Mouse (Mus musculus): ENCODE data around the gene Pcbd2. TPM values are rescaled to one million over a fixed set of nuclear protein-coding genes. Genes with fewer than 3 reads are reported as not detected.

The Pcbd2 gene
- polyA plus RNA-seq, 1 experiment from 2014 or later = 24.5 TPM

DNA sequence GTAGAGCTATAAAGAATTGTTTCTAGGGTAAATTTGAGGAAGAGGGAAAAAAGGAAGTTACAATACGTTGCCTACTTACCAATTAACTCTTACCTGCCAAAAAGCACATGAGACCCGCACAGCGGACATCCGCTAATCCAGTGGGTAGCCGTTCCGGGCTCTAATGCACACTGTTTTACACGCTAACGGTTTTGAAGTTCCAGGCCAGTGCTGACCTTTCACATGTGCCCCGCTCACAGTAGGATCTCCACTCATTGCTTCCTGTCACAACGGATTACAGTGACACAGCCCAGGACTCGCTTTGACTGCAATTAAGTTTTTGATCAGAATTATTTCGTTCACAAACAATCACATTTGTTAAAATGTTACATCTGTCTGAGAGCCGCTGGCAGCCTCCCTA is 27.2 kb downstream of the Pcbd2 start:
- Histone ChIP-seq H3K9ac (no peak overlapping the region), H3K4me1 (no peaks in the 10 kb centered on the region), H3K27ac (no peak overlapping the region), H3K9me3 (replicated peaks) (no peaks in the 10 kb centered on the region), H3K4me2 (no peak overlapping the region), H3K4me3 (no peak overlapping the region), H3K27me3 (no peaks in the 10 kb centered on the region), H3K36me3 (ENCODE audit: poor library complexity, severe bottlenecking) (no peaks in the 10 kb centered on the region)
- no peak for ATAC-seq
- 83% methylated on average over 13 of the region's 13 CpGs for WGBS

DNA sequence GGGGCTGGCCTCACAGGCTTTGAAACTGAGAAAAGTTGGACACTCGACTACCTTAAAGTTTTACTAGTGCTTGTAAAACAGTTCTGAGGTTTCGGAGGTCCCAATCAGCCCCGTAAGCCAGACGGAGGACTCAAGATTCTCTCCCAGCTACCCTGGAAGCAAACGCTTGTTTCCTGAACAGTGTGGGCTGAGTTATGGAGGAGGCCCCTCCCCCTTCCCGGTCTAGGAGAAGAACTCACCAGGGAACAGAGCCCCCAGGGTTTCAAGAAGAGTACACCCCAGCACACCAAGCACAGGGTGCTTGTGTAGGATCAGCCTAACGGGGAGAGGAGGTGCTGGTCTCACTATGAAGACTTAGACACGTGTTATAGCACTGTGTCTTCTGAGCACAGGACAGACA is 29.6 kb downstream of the Pcbd2 start:
- H3K9ac ChIP-seq = no peak overlapping the region
- H3K4me3 ChIP-seq = no peak overlapping the region
- no peaks in the 10 kb centered on the region for H3K36me3 ChIP-seq (ENCODE audit: poor library complexity, severe bottlenecking)
- H3K27ac ChIP-seq = no peak overlapping the region
- H3K9me3 ChIP-seq (replicated peaks) = no peaks in the 10 kb centered on the region
- 38% methylated on average over 8 of the region's 8 CpGs for WGBS
- no peak overlapping the region for H3K4me2 ChIP-seq
- H3K27me3 ChIP-seq = no peaks in the 10 kb centered on the region
- H3K4me1 ChIP-seq = no peaks in the 10 kb centered on the region
- no peak for ATAC-seq

DNA sequence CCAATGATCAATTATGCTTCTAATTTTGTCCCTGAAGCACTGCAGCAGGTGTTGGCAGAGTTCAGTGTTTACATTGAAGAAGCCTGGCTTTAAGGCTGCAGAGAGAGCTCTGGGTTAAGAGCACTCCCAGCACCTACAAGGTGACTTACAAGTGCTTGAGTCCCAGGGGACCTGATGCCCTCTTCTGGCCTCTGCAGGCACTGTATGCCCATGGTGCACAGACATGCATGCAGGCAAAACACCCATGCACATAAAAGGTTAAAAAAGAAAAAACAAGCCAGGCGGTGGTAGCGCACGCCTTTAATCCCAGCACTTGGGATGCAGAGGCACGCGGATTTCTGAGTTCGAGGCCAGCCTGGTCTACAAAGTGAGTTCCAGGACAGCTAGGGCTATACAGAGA is 30.5 kb downstream of the Pcbd2 start:
- Histone ChIP-seq H3K27ac (no peak overlapping the region), H3K4me3 (no peak overlapping the region), H3K27me3 (no peaks in the 10 kb centered on the region), H3K4me1 (no peaks in the 10 kb centered on the region), H3K9ac (no peak overlapping the region), H3K4me2 (no peak overlapping the region), H3K36me3 (ENCODE audit: poor library complexity, severe bottlenecking) (no peaks in the 10 kb centered on the region), H3K9me3 (replicated peaks) (no peaks in the 10 kb centered on the region)
- ATAC-seq = no peak
- 88% methylated on average over 6 of the region's 6 CpGs for WGBS

DNA sequence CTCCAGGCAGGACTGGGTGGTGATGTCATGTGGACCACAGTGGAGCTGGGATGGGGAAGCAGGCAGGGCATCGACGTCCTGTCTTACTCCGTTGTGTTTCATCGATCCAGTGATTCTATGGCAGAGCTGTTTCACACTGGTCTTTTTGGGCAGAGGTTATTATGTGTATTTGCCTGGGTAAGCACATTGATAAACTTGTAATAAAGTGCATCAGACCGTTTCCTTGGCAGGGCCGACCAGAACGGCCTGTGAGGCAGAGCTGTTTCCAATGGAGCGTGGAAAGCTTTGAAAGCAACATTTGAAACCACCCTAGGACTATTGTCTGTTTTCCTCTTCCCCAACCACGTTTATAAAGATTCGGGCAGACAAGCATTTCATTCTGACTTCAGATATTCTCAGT is 33.4 kb downstream of the Pcbd2 start:
- no peaks in the 10 kb centered on the region for H3K9me3 ChIP-seq (replicated peaks)
- WGBS = 34% methylated on average over 10 of the region's 10 CpGs
- H3K27me3 ChIP-seq = no peaks in the 10 kb centered on the region
- no peak overlapping the region for H3K27ac ChIP-seq
- no peaks in the 10 kb centered on the region for H3K4me1 ChIP-seq
- H3K4me3 ChIP-seq = no peak overlapping the region
- H3K36me3 ChIP-seq (ENCODE audit: poor library complexity, severe bottlenecking) = no peaks in the 10 kb centered on the region
- no peak for ATAC-seq
- H3K4me2 ChIP-seq = no peak overlapping the region
- no peak overlapping the region for H3K9ac ChIP-seq

DNA sequence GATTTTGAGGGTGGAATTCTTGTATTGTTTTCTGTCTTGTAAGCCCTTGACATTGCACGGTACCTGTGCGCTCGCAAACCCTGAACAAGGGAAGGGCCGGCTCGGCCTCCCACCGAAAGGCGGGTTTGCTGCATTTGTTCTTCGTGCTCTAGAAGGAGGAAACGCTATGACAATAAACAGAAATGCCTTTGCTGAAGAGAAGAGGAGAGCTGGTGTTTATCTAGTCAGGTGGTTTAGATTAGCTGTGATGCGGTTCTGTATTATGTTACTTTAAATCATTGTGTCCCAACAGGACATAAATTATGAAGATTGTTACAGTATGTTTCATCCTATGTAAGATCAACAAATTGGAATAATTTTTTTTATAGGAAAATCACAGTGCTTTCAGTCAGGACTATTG is 34.3 kb downstream of the Pcbd2 start:
- no peak overlapping the region for H3K9ac ChIP-seq
- no peaks in the 10 kb centered on the region for H3K36me3 ChIP-seq (ENCODE audit: poor library complexity, severe bottlenecking)
- H3K4me2 ChIP-seq = no peak overlapping the region
- 84% methylated on average over 10 of the region's 10 CpGs for WGBS
- H3K27ac ChIP-seq = no peak overlapping the region
- H3K9me3 ChIP-seq (replicated peaks) = no peaks in the 10 kb centered on the region
- H3K4me1 ChIP-seq = no peaks in the 10 kb centered on the region
- H3K27me3 ChIP-seq = no peaks in the 10 kb centered on the region
- no peak overlapping the region for H3K4me3 ChIP-seq
- ATAC-seq = no peak

DNA sequence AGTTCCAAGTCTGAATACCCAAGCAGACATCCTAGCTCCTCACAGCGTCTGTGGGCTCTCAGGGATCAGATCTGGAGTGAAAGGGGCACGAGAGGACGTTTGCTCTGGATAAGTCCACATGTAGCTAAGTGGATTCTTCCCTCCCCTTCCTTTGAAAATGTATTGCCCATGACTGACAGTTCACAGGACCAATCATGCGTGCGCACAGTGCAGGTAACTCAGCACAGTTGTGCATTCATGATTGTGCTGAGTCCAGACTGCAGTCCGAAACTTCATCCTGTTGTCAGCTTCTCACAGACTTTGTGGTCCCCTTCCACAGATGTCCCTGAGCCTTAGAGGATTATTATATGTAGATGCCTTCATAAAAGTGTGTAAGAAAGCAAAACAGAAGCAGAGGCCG is 47.2 kb downstream of the Pcbd2 start:
- Histone ChIP-seq H3K9ac (no peak overlapping the region), H3K27ac (no peak overlapping the region), H3K4me2 (no peak overlapping the region), H3K4me1 (no peaks in the 10 kb centered on the region), H3K27me3 (no peaks in the 10 kb centered on the region), H3K9me3 (replicated peaks) (no peaks in the 10 kb centered on the region), H3K36me3 (ENCODE audit: poor library complexity, severe bottlenecking) (no peaks in the 10 kb centered on the region), H3K4me3 (no peak overlapping the region)
- ATAC-seq = no peak
- 90% methylated on average over 7 of the region's 7 CpGs for WGBS

DNA sequence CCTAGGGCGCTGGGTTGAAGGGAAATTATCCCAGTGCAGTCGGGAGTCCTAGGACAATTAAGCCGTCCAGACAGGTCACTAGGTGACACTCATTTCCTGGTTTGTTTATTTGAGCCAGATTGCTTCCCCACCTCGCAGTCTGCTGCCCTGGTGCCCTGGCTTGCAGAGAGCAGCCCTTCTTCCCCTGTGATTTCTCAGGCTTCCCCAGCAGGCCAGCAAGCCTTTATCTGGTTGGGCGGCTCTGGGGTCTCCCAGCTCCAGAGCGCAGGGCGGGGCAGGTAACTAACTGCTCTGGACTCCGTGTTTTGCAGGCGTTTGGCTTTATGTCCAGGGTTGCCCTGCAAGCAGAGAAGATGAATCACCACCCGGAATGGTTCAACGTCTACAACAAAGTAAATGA is 47.9 kb downstream of the Pcbd2 start:
- Histone ChIP-seq H3K4me2 (no peak overlapping the region), H3K36me3 (ENCODE audit: poor library complexity, severe bottlenecking) (no peaks in the 10 kb centered on the region), H3K9me3 (replicated peaks) (no peaks in the 10 kb centered on the region), H3K4me1 (no peaks in the 10 kb centered on the region), H3K4me3 (no peak overlapping the region), H3K27ac (no peak overlapping the region), H3K27me3 (no peaks in the 10 kb centered on the region), H3K9ac (no peak overlapping the region)
- ATAC-seq = no peak
- 78% methylated on average over 11 of the region's 11 CpGs for WGBS

DNA sequence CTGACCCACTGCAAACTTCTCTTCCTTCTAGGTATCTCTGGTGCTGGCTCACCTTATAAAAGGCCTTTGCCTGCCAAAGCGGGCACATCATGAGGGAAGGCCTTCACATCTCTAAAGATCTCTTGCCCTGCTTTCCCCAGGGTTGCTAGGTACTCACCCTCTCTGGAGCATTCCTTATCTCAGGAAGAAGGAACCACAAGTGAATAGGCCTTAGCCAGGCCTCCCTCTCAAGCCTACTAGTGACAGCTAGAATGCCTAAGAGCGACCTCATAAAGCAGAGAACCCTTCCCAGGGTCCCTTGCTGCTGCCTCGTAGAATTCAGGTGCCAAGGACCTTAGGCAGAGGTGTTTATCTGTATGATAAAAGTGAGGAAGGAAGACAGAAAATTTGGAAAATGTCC is 57.1 kb downstream of the Pcbd2 start, which contains the start of gene Catsper3:
Catsper3 (plus strand) TSS at position 301 of the 400 bp plus-strand sequence.
- no peak for ATAC-seq
- H3K36me3 ChIP-seq (ENCODE audit: poor library complexity, severe bottlenecking) = no peaks in the 10 kb centered on the region
- H3K27me3 ChIP-seq = no peaks in the 10 kb centered on the region
- no peak within 1 kb of the TSS for H3K9ac ChIP-seq
- H3K27ac ChIP-seq = no peak within 1 kb of the TSS
- WGBS = 89% methylated on average over 3 of the region's 3 CpGs
- H3K4me2 ChIP-seq = no peak within 1 kb of the TSS
- no peak within 1 kb of the TSS for H3K4me3 ChIP-seq
- no peaks in the 10 kb centered on the region for H3K4me1 ChIP-seq
- no peaks in the 10 kb centered on the region for H3K9me3 ChIP-seq (replicated peaks)

DNA sequence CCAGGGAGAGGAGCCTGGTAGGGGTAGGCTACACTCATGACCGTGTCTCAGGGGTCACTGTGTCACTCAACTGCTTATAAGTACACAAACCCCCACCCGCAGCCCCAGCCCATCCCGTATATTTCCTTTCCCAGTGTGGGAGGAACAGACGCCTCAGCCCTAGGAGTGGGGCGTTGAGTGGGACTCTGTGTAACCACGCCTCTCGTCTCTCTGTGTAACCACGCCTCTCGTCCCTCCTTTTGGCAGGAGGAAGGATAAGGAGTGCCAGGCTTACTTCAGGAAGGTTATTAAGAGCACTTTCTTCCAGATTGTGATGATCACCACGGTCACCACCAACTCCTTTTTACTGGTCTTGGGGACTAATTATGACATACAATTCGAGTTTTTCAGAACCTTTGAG is 59.0 kb downstream of the Pcbd2 start:
- Histone ChIP-seq H3K4me1 (no peaks in the 10 kb centered on the region), H3K27ac (no peak overlapping the region), H3K9me3 (replicated peaks) (no peaks in the 10 kb centered on the region), H3K9ac (no peak overlapping the region), H3K27me3 (no peaks in the 10 kb centered on the region), H3K36me3 (ENCODE audit: poor library complexity, severe bottlenecking) (no peaks in the 10 kb centered on the region), H3K4me3 (no peak overlapping the region), H3K4me2 (no peak overlapping the region)
- WGBS = 79% methylated on average over 11 of the region's 11 CpGs
- no peak for ATAC-seq

DNA sequence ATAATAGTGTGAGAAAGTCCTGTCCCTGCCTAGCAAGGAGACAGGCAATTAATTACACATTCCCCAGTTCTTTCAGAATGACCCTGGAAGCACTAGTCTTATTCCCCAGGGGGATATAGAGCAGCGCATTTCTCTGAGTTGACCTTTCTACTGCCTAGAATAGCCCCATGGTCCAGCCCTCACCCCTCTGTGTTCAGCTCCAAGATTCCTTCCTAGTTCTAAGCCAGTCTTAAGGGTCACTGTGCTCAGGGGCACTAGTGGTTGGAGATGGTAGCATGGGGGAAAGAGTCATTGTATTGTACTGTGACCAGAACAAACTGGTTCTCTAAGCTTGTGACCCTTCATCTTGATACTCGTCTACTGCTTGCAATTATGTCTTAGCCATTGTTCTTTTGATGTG is 74.1 kb downstream of the Pcbd2 start:
- Histone ChIP-seq H3K4me2 (no peak overlapping the region), H3K27ac (no peak overlapping the region), H3K4me1 (no peaks in the 10 kb centered on the region), H3K9me3 (replicated peaks) (no peaks in the 10 kb centered on the region; the same call in none of the 2 replicates), H3K4me3 (no peak overlapping the region), H3K27me3 (no peaks in the 10 kb centered on the region), H3K36me3 (ENCODE audit: poor library complexity, severe bottlenecking) (no peaks in the 10 kb centered on the region), H3K9ac (no peak overlapping the region)
- 60% methylated on average over 2 of the region's 2 CpGs for WGBS
- ATAC-seq = no peak

DNA sequence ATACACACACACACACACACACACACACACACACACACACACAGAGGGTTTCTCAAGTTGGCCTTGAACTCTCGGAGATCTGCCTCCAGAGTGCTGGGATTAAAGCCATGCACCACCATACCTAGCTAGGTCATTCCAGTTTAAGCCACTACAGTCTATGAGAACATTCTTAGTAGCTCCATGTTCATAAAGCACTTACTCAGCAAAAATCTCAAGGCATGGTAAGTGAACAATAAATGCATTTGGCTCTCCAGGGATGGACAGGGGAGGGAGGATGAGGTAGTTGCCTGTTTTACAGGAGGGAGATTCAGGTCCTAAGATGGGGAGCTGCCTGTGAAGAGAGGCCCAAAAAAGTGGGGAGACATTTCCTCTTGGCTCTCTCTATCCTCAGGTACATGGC is 76.8 kb downstream of the Pcbd2 start:
- Histone ChIP-seq H3K4me2 (no peak overlapping the region), H3K9ac (no peak overlapping the region), H3K36me3 (ENCODE audit: poor library complexity, severe bottlenecking) (no peaks in the 10 kb centered on the region), H3K27me3 (no peaks in the 10 kb centered on the region), H3K27ac (no peak overlapping the region), H3K4me3 (no peak overlapping the region), H3K4me1 (no peaks in the 10 kb centered on the region), H3K9me3 (replicated peaks) (no peaks in the 10 kb centered on the region; the same call in none of the 2 replicates)
- WGBS = 87% methylated on average over 1 of the region's 1 CpGs
- ATAC-seq = no peak

DNA sequence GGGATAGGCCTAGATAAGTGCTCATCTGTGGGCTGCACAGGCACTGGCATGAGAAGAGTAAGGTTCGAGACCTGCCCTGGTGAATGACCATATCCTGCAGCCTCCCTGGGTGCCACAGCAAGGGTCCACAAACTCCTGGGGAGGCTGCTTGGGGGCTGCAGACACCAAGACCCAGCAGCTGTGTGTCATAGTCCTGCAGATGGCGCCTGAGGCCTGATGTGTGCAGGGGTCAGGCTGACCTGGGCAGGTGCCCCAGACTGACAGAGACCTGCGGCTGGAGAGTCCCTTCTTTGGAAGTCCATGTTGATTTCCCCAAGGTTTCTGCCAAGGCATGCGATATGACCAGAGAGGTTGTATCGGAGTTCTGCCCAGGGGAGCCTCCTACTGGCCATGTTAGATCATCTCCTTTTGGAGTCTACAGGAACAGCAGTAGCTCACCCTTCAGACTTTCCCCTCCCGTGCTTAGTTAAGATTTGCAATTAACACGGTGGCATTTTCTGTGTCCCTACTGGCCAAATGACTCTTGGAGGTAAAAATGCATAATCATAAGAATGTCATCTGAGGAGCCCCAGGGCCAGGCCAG is 82.0 kb downstream of the Pcbd2 start:
- Histone ChIP-seq H3K4me1 (no peaks in the 10 kb centered on the region), H3K4me3 (no peak overlapping the region), H3K27me3 (no peaks in the 10 kb centered on the region), H3K27ac (no peak overlapping the region), H3K4me2 (no peak overlapping the region), H3K36me3 (ENCODE audit: poor library complexity, severe bottlenecking) (no peaks in the 10 kb centered on the region), H3K9ac (no peak overlapping the region), H3K9me3 (replicated peaks) (no peaks in the 10 kb centered on the region)
- no peak for ATAC-seq
- 71% methylated on average over 7 of the region's 7 CpGs for WGBS

DNA sequence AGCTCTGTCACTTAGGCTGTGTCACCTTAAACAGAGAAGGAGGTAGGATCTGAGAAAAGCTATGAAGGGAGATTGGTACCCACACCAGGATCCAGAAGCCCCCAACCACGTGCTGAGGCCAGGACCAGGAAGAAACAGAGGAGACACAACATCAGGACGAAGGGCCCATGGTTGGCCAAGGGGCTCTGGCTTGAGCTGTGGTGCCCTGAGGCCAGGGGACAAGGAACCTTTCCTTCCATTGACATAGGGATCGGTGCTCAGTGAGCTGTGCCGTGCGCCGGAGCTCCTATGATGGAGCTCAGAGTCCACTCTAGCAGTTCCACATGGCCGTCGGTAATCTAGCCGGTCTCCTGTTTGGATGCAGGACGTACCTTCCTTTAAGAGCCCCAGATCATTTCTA is 82.5 kb downstream of the Pcbd2 start:
- no peaks in the 10 kb centered on the region for H3K27me3 ChIP-seq

More for the DNA sequence above, 82.5 kb downstream of the Pcbd2 start:
- no peak overlapping the region for H3K9ac ChIP-seq
- H3K4me3 ChIP-seq = no peak overlapping the region
- WGBS = 94% methylated on average over 10 of the region's 10 CpGs
- no peaks in the 10 kb centered on the region for H3K9me3 ChIP-seq (replicated peaks)
- no peaks in the 10 kb centered on the region for H3K4me1 ChIP-seq
- H3K27ac ChIP-seq = no peak overlapping the region
- no peaks in the 10 kb centered on the region for H3K36me3 ChIP-seq (ENCODE audit: poor library complexity, severe bottlenecking)
- no peak for ATAC-seq
- H3K4me2 ChIP-seq = no peak overlapping the region

All from forebrain, embryonic 13.5 days (tissue).